Mouse (Mus musculus): ENCODE results near the gene Kbtbd6.

- TF ChIP-seq CTCF (IDR thresholded peaks at IDR 0.05; ENCODE audit: borderline replicate concordance, insufficient read depth, low read length) (no peak), POLR2A (IDR thresholded peaks at IDR 0.05; ENCODE audit: low read depth, low read length) (no peak)
Observed at GRCm38 (mm10) chr14:79413121-79413520, 38.5 kb upstream of the Kbtbd6 start.

All from embryonic fibroblast, embryonic 13.5 days (primary cell).